Mouse (Mus musculus) myocyte (in vitro differentiated cells): ENCODE data around the gene Gm44973.
"Not testable (repeated sequence)": the region's sequence is repeated elsewhere in the genome, so short reads cannot be mapped to it uniquely, and the experiment has no call there.

Source experiments
- CEBPB ChIP-seq: IDR thresholded peaks from 2 replicates; pipeline ENCODE4 v1.6.1; 2011; ENCODE audit warnings: mild to moderate bottlenecking, moderate library complexity; ENCODE audit not compliant: poor library complexity, insufficient read depth, severe bottlenecking
- E2F4 ChIP-seq: IDR thresholded peaks from one replicate; pipeline ENCODE4 v1.6.1; 2011; ENCODE audit warnings: mild to moderate bottlenecking, control low read depth, moderate library complexity; ENCODE audit not compliant: insufficient read depth
- MAX ChIP-seq: IDR thresholded peaks from one replicate; pipeline ENCODE4 v1.6.1; 2011; ENCODE audit warnings: low read depth, mild to moderate bottlenecking, control low read depth
- MYOD1 ChIP-seq, 3 experiments: IDR thresholded peaks; one replicate each; pipeline ENCODE4 v1.6.1; 2011; ENCODE audit warnings: control low read depth in 2 of 3, low read depth in 2 of 3, mild to moderate bottlenecking in 2 of 3, moderate library complexity in 1 of 3; ENCODE audit not compliant: insufficient read length in 2 of 3, control insufficient read depth in 1 of 3
- POLR2A ChIP-seq: IDR thresholded peaks from one replicate; pipeline ENCODE4 v1.6.1; 2011; ENCODE audit warnings: low read depth, mild to moderate bottlenecking, control low read depth, moderate library complexity; ENCODE audit not compliant: insufficient read length
- POLR2AphosphoS2 ChIP-seq: IDR thresholded peaks from one replicate; pipeline ENCODE4 v1.6.1; 2011; ENCODE audit warnings: low read depth, control low read depth; ENCODE audit not compliant: insufficient read length
- REST ChIP-seq: IDR thresholded peaks from one replicate; pipeline ENCODE4 v1.6.1; 2011; ENCODE audit warnings: mild to moderate bottlenecking, control low read depth, moderate library complexity; ENCODE audit not compliant: insufficient read depth, insufficient read length
- SRF ChIP-seq: IDR thresholded peaks from one replicate; pipeline ENCODE4 v1.6.1; 2011; ENCODE audit warnings: low read depth; ENCODE audit not compliant: control insufficient read depth, insufficient read length
- TCF12 ChIP-seq: IDR thresholded peaks from one replicate; pipeline ENCODE4 v1.6.1; 2011; ENCODE audit warnings: mild to moderate bottlenecking, control low read depth; ENCODE audit not compliant: poor library complexity, insufficient read depth, severe bottlenecking

GRCm38 (mm10) chr7:5019576-5019975, 4.3 kb downstream of the Gm44973 start:
- not testable (repeated sequence) for TF ChIP-seq POLR2A; E2F4; POLR2AphosphoS2; CEBPB; REST; SRF; TCF12; MAX; MYOD1 (IDR thresholded peaks at IDR 0.05; ENCODE audit: control insufficient read depth in 1 of 3, insufficient read length in 2 of 3, low read depth in 2 of 3)
